Mouse (Mus musculus) cerebellum, postnatal 25 days (tissue): ENCODE data around the gene Dhx29.
"Not testable (repeated sequence)": the region's sequence is repeated elsewhere in the genome, so short reads cannot be mapped to it uniquely, and the experiment has no call there.

Source experiments
- DNase-seq, 2 experiments: peaks; one replicate each; pipeline ENCODE4 v3.0.0; 2021; ENCODE audit warnings: mixed read lengths in 2 of 2

Dhx29 gene

DNA sequence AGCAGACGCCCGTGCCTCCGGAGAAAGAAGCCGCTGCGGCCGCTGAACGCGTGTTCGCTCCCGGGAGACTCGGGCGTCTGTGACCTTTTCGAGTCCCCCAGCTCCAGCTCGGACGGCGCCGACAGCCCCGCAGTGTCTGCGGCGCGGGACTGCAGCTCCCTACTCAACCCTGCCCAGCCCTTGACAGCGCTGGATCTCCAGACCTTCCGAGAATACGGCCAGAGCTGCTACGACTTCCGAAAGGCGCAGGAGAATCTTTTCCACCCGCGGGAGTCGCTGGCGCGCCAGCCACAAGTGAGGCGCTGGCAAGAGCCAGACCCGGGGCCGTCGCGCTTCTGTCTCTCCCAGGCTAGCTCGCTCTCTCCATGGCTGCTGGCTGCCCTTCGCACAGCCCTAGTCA, 60.7 kb downstream of the Dhx29 start:
- peak in 1 of 2 experiments; percentile 49 for DNase-seq

GRCm38 (mm10) chr13:112988866-112989265, 61.6 kb downstream of the Dhx29 start:
- peak in 1 of 2 experiments; percentile 14 for DNase-seq

- DNase-seq = no peak
Observed at GRCm38 (mm10) chr13:112989541-112989940, 62.3 kb downstream of the Dhx29 start.

- no peak for DNase-seq
Observed at GRCm38 (mm10) chr13:112990346-112990745, 63.1 kb downstream of the Dhx29 start.

- DNase-seq = peak; percentile 49 to 64
Observed at GRCm38 (mm10) chr13:112993531-112994152, 66.4 kb downstream of the Dhx29 start, which contains the start of gene Mcidas. Gene Mcidas (plus strand): TSS chr13:112993845.

GRCm38 (mm10) chr13:112994191-112994590, 66.9 kb downstream of the Dhx29 start:
- DNase-seq = peak; percentile 75 to 86

GRCm38 (mm10) chr13:112996407-112996806, 69.2 kb downstream of the Dhx29 start:
- DNase-seq = no peak

DNA sequence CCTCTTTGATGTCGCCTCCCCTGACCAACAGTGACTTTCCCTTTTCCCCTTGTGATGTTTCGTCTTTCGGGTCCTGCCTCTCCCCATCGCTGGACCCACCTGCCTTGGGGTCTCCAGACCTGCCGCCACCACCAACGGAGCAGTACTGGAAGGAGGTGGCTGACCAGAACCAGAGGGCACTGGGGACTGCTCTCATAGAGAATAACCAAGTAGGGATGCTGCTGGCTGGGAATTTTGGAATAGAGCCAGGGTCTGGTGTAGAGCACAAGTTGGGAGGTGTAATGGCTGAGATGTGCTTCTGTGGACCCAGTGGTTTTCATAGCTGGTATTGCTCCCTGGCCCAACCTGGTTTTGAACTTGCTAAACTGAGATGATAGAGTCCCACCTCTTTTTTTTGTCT, 70.1 kb downstream of the Dhx29 start:
- DNase-seq = no peak

GRCm38 (mm10) chr13:112998427-112999201, 71.4 kb downstream of the Dhx29 start:
- peak; percentile 40 to 49 for DNase-seq

DNA sequence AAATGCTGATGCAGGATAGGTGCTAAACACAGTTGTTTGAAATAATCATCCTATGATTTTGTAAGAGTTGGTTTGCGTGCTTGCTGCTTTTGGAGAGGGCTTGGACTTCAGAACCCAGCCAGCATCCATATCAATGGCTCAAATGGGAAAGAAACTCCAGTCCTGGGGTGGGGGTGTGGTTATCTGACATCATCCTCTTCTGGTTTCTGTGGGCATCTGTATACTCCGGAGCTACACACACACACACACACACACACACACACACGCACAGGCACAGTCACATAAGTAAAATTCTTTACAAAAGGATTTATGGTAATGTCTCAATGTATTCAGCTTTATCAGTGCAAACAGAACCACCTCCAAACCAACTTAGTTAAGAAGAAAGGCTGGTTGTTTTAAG, 72.8 kb downstream of the Dhx29 start:
- DNase-seq = no peak

DNA sequence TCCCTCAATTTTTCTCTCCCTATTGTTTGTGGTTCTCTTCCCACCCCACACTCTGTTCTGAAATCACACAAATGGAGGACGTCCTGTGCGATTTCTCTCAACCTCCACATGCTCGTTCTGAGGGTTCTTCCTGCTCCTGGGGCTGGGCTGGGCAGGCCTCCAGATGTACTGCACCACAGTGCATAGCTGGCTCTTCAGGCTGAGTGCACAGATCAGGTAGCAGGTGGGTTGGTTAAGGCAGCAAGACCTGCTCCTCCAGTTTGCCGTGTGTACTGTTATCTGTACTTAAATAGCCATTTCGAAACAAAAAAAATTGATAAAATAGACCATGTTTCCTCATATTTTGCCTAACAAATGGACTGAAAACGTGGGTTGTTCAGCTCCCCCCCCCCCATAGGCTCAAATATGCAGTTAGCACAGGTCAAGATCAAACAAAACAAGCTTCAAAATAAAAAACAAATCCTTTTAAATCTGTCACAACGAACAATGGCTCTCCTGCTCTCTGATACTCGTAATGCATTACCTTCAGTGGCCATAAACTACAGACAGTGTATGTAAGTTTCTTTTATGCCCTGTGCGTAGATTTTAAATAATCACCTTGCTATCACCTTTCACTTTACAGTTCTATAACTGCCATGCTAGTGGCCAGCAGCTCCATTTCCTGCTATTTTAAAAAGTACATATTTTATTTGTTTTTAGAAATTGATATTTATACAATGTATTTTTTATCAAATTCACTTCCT, 73.5 kb downstream of the Dhx29 start:
- DNase-seq = no peak

DNA sequence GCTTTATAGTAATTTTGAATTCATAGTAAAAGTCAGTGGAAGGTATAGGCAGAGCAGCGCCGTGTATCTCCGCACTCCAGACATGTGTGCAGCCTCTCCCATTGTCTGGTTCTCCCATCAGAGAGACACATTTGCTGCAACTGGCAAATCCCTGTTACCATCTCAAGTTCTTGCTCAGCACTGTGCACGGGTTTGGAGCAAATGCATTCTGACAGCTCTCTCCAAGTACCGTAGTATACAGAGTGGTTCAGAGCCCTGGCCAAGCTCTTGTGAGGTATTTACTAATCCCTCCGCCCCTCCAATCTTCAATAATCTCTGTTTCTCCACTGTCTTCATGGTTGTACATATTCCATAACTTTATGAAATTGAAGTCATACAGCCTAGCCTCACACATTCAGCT, 85.4 kb downstream of the Dhx29 start:
- no peak for DNase-seq

DNA sequence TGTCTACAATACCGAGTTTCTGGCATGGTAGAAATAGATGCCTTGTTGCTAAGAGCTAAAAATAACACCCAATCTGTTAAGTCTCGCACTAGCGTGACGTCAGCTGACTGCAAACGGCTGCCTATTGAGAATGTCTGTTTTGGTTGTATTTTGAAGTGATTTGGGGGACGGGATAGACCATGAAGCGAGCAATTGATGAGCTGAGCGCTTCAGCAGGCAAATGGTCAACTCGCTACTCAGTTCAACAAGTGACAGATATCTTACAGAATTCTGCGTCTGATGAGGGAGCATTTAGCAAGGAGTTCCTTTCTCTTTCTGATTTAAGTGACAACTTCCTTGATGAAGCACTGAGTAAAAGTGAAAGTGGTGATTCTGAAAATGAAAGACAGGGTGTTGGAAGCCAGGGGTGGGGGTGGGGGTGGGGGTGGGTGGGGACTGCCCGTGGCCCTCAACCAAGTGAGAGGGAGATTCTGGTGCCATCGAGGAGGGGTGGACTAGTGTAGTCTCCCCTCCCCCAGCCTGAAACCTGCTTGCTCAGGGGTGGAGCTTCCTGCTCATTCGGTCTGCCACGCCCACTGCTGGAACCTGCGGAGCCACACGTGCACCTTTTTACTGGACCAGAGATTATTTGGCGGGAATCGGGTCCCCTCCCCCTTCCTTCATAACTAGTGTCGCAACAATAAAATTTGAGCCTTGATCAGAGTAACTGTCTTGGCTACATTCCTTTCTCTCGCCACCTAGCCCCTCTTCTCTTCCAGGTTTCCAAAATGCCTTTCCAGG, 86.1 kb downstream of the Dhx29 start:
- not testable (repeated sequence) for DNase-seq
